Mouse (Mus musculus): Measurements from ENCODE around the gene Meis1.

DNA sequence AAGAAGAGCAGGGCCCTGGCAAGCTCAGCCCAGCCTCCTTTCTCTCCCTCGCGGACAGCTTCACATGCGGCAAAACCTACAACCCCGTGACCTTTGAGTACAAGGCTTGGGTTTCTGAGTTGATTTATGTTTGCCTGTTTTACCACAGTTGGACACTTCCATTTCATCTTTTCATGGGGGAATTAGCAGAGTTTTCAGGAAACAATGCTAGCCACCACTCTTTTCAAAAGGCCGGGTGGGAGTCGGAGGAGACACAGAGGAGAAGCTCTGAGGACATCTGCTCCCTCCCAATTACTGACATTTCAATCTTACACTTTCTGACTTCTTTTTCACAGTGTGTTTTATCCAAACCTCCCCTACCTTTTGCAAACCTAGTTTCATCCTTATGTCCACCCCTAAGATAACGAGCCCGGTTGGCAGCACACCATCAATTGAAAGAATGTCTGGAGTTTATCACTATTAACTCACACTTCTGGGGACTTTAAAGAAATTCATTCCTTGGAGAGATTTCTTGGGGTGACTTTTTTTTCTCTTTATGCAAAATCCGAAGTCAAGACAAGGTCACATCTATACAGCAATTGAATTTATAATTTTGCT lies 133.0 kb downstream of the Meis1 start:
- TF ChIP-seq CTCF (IDR thresholded peaks at IDR 0.05; ENCODE audit: control insufficient read depth, insufficient read depth, low read length) = no peak
- TF ChIP-seq POLR2A (IDR thresholded peaks at IDR 0.05; ENCODE audit: borderline replicate concordance, control insufficient read depth, low read depth, low read length) = no peak

Measured in bone marrow, adult 2 months (tissue).